Comparison of ENCODE assay signal across 8 mouse cellular contexts in the genomic region with DNA sequence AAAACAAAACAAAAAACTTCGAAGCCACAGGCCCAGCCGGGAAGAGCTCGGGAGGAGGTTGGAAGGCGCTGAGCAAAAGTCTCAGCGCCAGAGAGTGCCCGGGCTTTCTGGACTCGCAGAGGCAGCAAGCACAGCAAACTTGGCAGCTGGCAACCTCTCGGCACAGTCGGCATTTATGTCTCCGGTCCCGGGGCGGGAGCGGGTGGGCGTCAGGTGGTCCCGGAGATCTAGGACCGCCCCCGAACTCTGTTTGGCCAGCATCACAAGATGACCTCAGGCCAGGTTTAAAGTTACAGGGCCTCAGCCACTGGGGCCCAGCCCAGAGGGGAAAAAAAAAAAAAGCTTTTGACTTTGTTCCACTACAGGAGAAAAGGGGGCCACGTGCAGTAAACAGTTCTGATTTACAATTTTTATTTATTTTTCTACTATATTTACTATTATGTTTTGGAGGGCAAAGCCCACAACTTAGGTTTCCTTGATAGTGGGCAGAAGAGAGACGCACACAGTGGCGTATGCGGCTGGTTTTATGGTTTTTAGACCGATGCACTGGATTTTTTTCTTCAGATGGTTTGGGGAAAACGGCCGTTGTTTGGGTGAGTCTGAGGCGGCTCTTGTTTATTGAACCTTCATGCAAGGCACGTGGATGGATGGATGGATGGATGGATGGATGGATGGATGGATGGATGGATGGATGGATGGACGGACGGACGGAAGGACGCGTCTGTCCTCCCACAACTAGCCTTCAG. TPM values are rescaled to one million over a fixed set of nuclear protein-coding genes. Genes with fewer than 3 reads are reported as not detected.
DNase-seq lines count a peak whose midpoint lies in the region; ATAC-seq and TF ChIP-seq lines count a peak whose summit lies in the region.

A gene (minus strand): TSS at position 240 of the 746 bp plus-strand sequence.

- H3K36me3 ChIP-seq in forebrain, embryonic 13.5 days (ENCODE audit: poor library complexity, severe bottlenecking): no peaks in the 10 kb centered on the region

- no peaks in the 10 kb centered on the region for H3K9me3 ChIP-seq in forebrain, embryonic 13.5 days (replicated peaks)

- intact Hi-C loops in heart, postnatal 10 days (cut with DNase I): no loop called here

- WGBS in forebrain, embryonic 13.5 days: 1% methylated on average over 31 of the region's 31 CpGs
- WGBS in lung, adult 2 months: 8% methylated on average over 31 of the region's 31 CpGs

- peak; percentile 11 for DNase-seq in cerebellum, adult 9-11 months
- DNase-seq in cerebellum, adult 18-20 months: no peak
- peak; percentile 61 to 65 for DNase-seq in heart, postnatal 10 days
- peak; percentile 14 to 25 for DNase-seq in layer of hippocampus, adult 8-10 months (ENCODE audit: low spot score in 2 of 2)
- peak; percentile 45 for DNase-seq in lung, adult 2 months
- DNase-seq in ovary, postnatal 14 days (ENCODE audit: low spot score): peak; percentile 68
- DNase-seq in B cell, adult 2 months: no peak

- peak within 1 kb of the TSS; percentile 49 for H3K4me3 ChIP-seq in forebrain, embryonic 13.5 days
- H3K4me3 ChIP-seq in lung, adult 2 months (replicated peaks; ENCODE audit: extremely low read depth, low read depth, low read length): peak within 1 kb of the TSS; percentile 50

- peak; percentile 34 for ATAC-seq in forebrain, embryonic 13.5 days

- no peaks in the 10 kb centered on the region for H3K27me3 ChIP-seq in forebrain, embryonic 13.5 days

- TF ChIP-seq CTCF in lung, adult 2 months (IDR thresholded peaks at IDR 0.05; ENCODE audit: insufficient read depth, low read length): no peak

- peaks cover 48% of the 10 kb centered on the region for H3K4me1 ChIP-seq in forebrain, embryonic 13.5 days
- 0 out of 2 replicates have a peak, but pooled peaks cover 2% of the 10 kb centered on the region for H3K4me1 ChIP-seq in lung, adult 2 months (ENCODE audit: control insufficient read depth, insufficient read depth, low read length)

- H3K27ac ChIP-seq in forebrain, embryonic 13.5 days: peak within 1 kb of the TSS; percentile 65

- H3K9ac ChIP-seq in forebrain, embryonic 13.5 days: peak within 1 kb of the TSS; percentile 68

- peak; percentile 53; the same call in 1 of the 2 replicates for TF ChIP-seq POLR2A in lung, adult 2 months (IDR thresholded peaks at IDR 0.05; ENCODE audit: borderline replicate concordance, extremely low read depth, low read depth, low read length)

- H3K4me2 ChIP-seq in forebrain, embryonic 13.5 days: peak within 1 kb of the TSS; percentile 66

RNA-seq across cellular contexts. Expression of the gene that starts here (rescaled TPM):
- polyA plus RNA-seq in forebrain, embryonic 13.5 days (2015; fragmentation: Nextera tagmentation; extraction: Ambion mirVana): 59.6 and 62.2 TPM in 2 replicates
- total RNA-seq in heart, postnatal 10 days (2021): 10 to 100 TPM; 10.1 to 12.9 TPM
- 10 to 100 TPM; 19.7 to 38.1 (median 29.9) TPM for total RNA-seq in layer of hippocampus, adult 8-10 months (2022)
- polyA plus RNA-seq in lung, adult 2 months (2012; rRNA removed): 20.8 and 44.8 TPM in 2 replicates

Comparison
In these comparisons a context has a peak if more than half of its experiments do, and no peak if none do; other contexts are left out.
1. DNase-seq: peak in cerebellum, adult 9-11 months (single experiment), heart, postnatal 10 days (2 of 2), layer of hippocampus, adult 8-10 months (2 of 2), lung, adult 2 months (single experiment) and ovary, postnatal 14 days (single experiment); none in cerebellum, adult 18-20 months (0 of 2) and B cell, adult 2 months (0 of 2).